Mouse (Mus musculus) right cerebral cortex, postnatal 36 days (tissue): ENCODE results near the gene Pdgfb.
A peak's percentile ranks its signal among the peaks of the same experiment; 100 is the strongest.

Experiments used
- DNase-seq, 2 experiments: peaks; one replicate each; pipeline ENCODE4 v3.0.0; 2022; ENCODE audit warnings: low spot score in 2 of 2, mixed read lengths in 1 of 2

Pdgfb gene

GRCm38 (mm10) chr15:80009421-80010181 is 5.2 kb downstream of the Pdgfb start:
- DNase-seq = peak in 1 of 2 experiments; percentile 45

GRCm38 (mm10) chr15:80008461-80008860 is 6.3 kb downstream of the Pdgfb start:
- DNase-seq = no peak

GRCm38 (mm10) chr15:80006156-80006555 is 8.6 kb downstream of the Pdgfb start:
- DNase-seq = no peak

GRCm38 (mm10) chr15:80005436-80005835 is 9.3 kb downstream of the Pdgfb start:
- no peak for DNase-seq

GRCm38 (mm10) chr15:80004644-80005340 is 10.0 kb downstream of the Pdgfb start:
- DNase-seq = no peak

GRCm38 (mm10) chr15:80003581-80003980 is 11.2 kb downstream of the Pdgfb start:
- DNase-seq = no peak

- DNase-seq = no peak
Measured at GRCm38 (mm10) chr15:80001601-80002000, 13.2 kb downstream of the Pdgfb start.

- no peak for DNase-seq
Measured at GRCm38 (mm10) chr15:80000694-80001093, 14.1 kb downstream of the Pdgfb start.

GRCm38 (mm10) chr15:79997988-79998387 is 16.8 kb downstream of the Pdgfb start:
- no peak for DNase-seq

GRCm38 (mm10) chr15:79996781-79997180 is 18.0 kb downstream of the Pdgfb start:
- no peak for DNase-seq

GRCm38 (mm10) chr15:79995552-79995951 is 19.2 kb downstream of the Pdgfb start:
- DNase-seq = no peak

- DNase-seq = no peak
Measured at GRCm38 (mm10) chr15:79994566-79994965, 20.2 kb downstream of the Pdgfb start.

- DNase-seq = no peak
Measured at GRCm38 (mm10) chr15:79986182-79986581, 28.6 kb downstream of the Pdgfb start.

- no peak for DNase-seq
Measured at GRCm38 (mm10) chr15:79985471-79985870, 29.3 kb downstream of the Pdgfb start.

- DNase-seq = no peak
Measured at GRCm38 (mm10) chr15:79984152-79984551, 30.6 kb downstream of the Pdgfb start.

- no peak for DNase-seq
Measured at GRCm38 (mm10) chr15:79980716-79981115, 34.1 kb downstream of the Pdgfb start.

- DNase-seq = no peak
Measured at GRCm38 (mm10) chr15:79972186-79972585, 42.6 kb downstream of the Pdgfb start.

- no peak for DNase-seq
Measured at GRCm38 (mm10) chr15:79970940-79971339, 43.8 kb downstream of the Pdgfb start, which contains the start of gene Cbx7. Cbx7 (minus strand) TSS chr15:79971119.

GRCm38 (mm10) chr15:79970491-79970890 is 44.3 kb downstream of the Pdgfb start:
- no peak for DNase-seq

- no peak for DNase-seq
Measured at GRCm38 (mm10) chr15:79967346-79967745, 47.4 kb downstream of the Pdgfb start.

- no peak for DNase-seq
Measured at GRCm38 (mm10) chr15:79964376-79964775, 50.4 kb downstream of the Pdgfb start.

- DNase-seq = no peak
Measured at GRCm38 (mm10) chr15:79962661-79963060, 52.1 kb downstream of the Pdgfb start.

- DNase-seq = no peak
Measured at GRCm38 (mm10) chr15:79961366-79961921, 53.3 kb downstream of the Pdgfb start.
